Mouse (Mus musculus): ENCODE data around the gene Nek1.

The Nek1 gene

GRCm38 (mm10) chr8:60992910-60993638 is at the start of gene Nek1:
TSS of gene Nek1 (plus strand) at chr8:60993195.
- DNase-seq (ENCODE audit: low read depth, low spot score) = peak; percentile 98

GRCm38 (mm10) chr8:60947503-60947902 is 45.5 kb upstream of the Nek1 start:
- no peak for DNase-seq (ENCODE audit: low read depth, low spot score)

- DNase-seq (ENCODE audit: low read depth, low spot score) = no peak
Measured at GRCm38 (mm10) chr8:60949859-60950258, 43.1 kb upstream of the Nek1 start.

GRCm38 (mm10) chr8:60951271-60951670 is 41.7 kb upstream of the Nek1 start:
- no peak for DNase-seq (ENCODE audit: low read depth, low spot score)

GRCm38 (mm10) chr8:60951757-60952156 is 41.2 kb upstream of the Nek1 start:
- DNase-seq (ENCODE audit: low read depth, low spot score) = no peak

- DNase-seq (ENCODE audit: low read depth, low spot score) = no peak
Measured at GRCm38 (mm10) chr8:60952803-60953202, 40.2 kb upstream of the Nek1 start.

- DNase-seq (ENCODE audit: low read depth, low spot score) = peak; percentile 86
Measured at GRCm38 (mm10) chr8:60954281-60955014, 38.5 kb upstream of the Nek1 start.

GRCm38 (mm10) chr8:60956847-60957246 is 36.1 kb upstream of the Nek1 start:
- no peak for DNase-seq (ENCODE audit: low read depth, low spot score)

GRCm38 (mm10) chr8:60962763-60963162 is 30.2 kb upstream of the Nek1 start:
- no peak for DNase-seq (ENCODE audit: low read depth, low spot score)

GRCm38 (mm10) chr8:60963931-60964330 is 29.1 kb upstream of the Nek1 start:
- DNase-seq (ENCODE audit: low read depth, low spot score) = no peak

- DNase-seq (ENCODE audit: low read depth, low spot score) = no peak
Measured at GRCm38 (mm10) chr8:60964518-60964917, 28.5 kb upstream of the Nek1 start.

GRCm38 (mm10) chr8:60965306-60965705 is 27.7 kb upstream of the Nek1 start:
- DNase-seq (ENCODE audit: low read depth, low spot score) = no peak

GRCm38 (mm10) chr8:60965741-60966140 is 27.3 kb upstream of the Nek1 start:
- DNase-seq (ENCODE audit: low read depth, low spot score) = no peak

GRCm38 (mm10) chr8:60969091-60969490 is 23.9 kb upstream of the Nek1 start:
- DNase-seq (ENCODE audit: low read depth, low spot score) = no peak

GRCm38 (mm10) chr8:60971808-60972207 is 21.2 kb upstream of the Nek1 start:
- DNase-seq (ENCODE audit: low read depth, low spot score) = no peak

- DNase-seq (ENCODE audit: low read depth, low spot score) = no peak
Measured at GRCm38 (mm10) chr8:60973448-60973847, 19.5 kb upstream of the Nek1 start.

GRCm38 (mm10) chr8:60974837-60975236 is 18.2 kb upstream of the Nek1 start:
- DNase-seq (ENCODE audit: low read depth, low spot score) = no peak

GRCm38 (mm10) chr8:60976818-60977217 is 16.2 kb upstream of the Nek1 start:
- DNase-seq (ENCODE audit: low read depth, low spot score) = no peak

- DNase-seq (ENCODE audit: low read depth, low spot score) = no peak
Measured at GRCm38 (mm10) chr8:60978496-60978895, 14.5 kb upstream of the Nek1 start.

- DNase-seq (ENCODE audit: low read depth, low spot score) = no peak
Measured at GRCm38 (mm10) chr8:60981388-60981787, 11.6 kb upstream of the Nek1 start.

GRCm38 (mm10) chr8:60982701-60983687 is 10.0 kb upstream of the Nek1 start, which contains the start of gene Clcn3:
TSS of gene Clcn3 (minus strand) at chr8:60983300.
- peak; percentile 98 for DNase-seq (ENCODE audit: low read depth, low spot score)

GRCm38 (mm10) chr8:60983688-60984079 is 9.3 kb upstream of the Nek1 start:
- peak; percentile 49 for DNase-seq (ENCODE audit: low read depth, low spot score)
